Mouse (Mus musculus): ENCODE results near the gene Lrrc3. TPM values are rescaled to one million over a fixed set of nuclear protein-coding genes. Genes with fewer than 3 reads are reported as not detected.
A peak's percentile ranks its signal among the peaks of the same experiment; 100 is the strongest.
"Not testable (repeated sequence)": the region's sequence is repeated elsewhere in the genome, so short reads cannot be mapped to it uniquely, and the experiment has no call there.

Gene Lrrc3
- 19.6 and 20.3 TPM in 2 replicates for polyA plus RNA-seq (2014; fragmentation: Nextera tagmentation; extraction: Ambion mirVana)

GRCm38 (mm10) chr10:77902211-77902893 lies at the start of gene Lrrc3:
Gene Lrrc3 (minus strand): TSS chr10:77902536.
- Histone ChIP-seq H3K36me3 (replicated peaks; ENCODE audit: control insufficient read depth, insufficient read depth) (no peaks in the 10 kb centered on the region), H3K4me3 (replicated peaks; ENCODE audit: low read length) (peak within 1 kb of the TSS; percentile 69), H3K27me3 (ENCODE audit: control insufficient read depth, insufficient read depth, low read length) (no peaks in the 10 kb centered on the region), H3K4me2 (replicated peaks) (peak within 1 kb of the TSS; percentile 81), H3K9me3 (ENCODE audit: control insufficient read depth, low read length) (no peaks in the 10 kb centered on the region), H3K27ac (peak within 1 kb of the TSS; percentile 71), H3K9ac (peak within 1 kb of the TSS; percentile 73), H3K4me1 (replicated peaks; ENCODE audit: control insufficient read depth, insufficient read depth, low read length) (peaks cover 8% of the 10 kb centered on the region; the same call in 1 of the 2 replicates)
- peak; percentile 55 for DNase-seq (ENCODE audit: low spot score)
- ATAC-seq (ENCODE audit: low FRiP score): peak; percentile 74
- under 1% methylated on average over 43 of the region's 46 CpGs for WGBS

GRCm38 (mm10) chr10:77950468-77950867 lies 48.1 kb upstream of the Lrrc3 start:
- WGBS: 94% methylated on average over 8 of the region's 12 CpGs
- H3K4me2 ChIP-seq (replicated peaks); H3K4me1 ChIP-seq (replicated peaks; ENCODE audit: control insufficient read depth, insufficient read depth, low read length); H3K36me3 ChIP-seq (replicated peaks; ENCODE audit: control insufficient read depth, insufficient read depth); H3K27me3 ChIP-seq (ENCODE audit: control insufficient read depth, insufficient read depth, low read length); H3K9ac ChIP-seq; ATAC-seq (ENCODE audit: low FRiP score); DNase-seq (ENCODE audit: low spot score); H3K9me3 ChIP-seq (ENCODE audit: control insufficient read depth, low read length); H3K4me3 ChIP-seq (replicated peaks; ENCODE audit: low read length); H3K27ac ChIP-seq: not testable (repeated sequence)

- H3K27me3 ChIP-seq (ENCODE audit: control insufficient read depth, insufficient read depth, low read length): no peaks in the 10 kb centered on the region
- H3K4me1 ChIP-seq (replicated peaks; ENCODE audit: control insufficient read depth, insufficient read depth, low read length): no peaks in the 10 kb centered on the region
- ATAC-seq (ENCODE audit: low FRiP score): no peak
- H3K36me3 ChIP-seq (replicated peaks; ENCODE audit: control insufficient read depth, insufficient read depth): no peaks in the 10 kb centered on the region
- H3K9me3 ChIP-seq (ENCODE audit: control insufficient read depth, low read length): no peaks in the 10 kb centered on the region
- H3K9ac ChIP-seq: no peak overlapping the region
- no peak overlapping the region for H3K4me3 ChIP-seq (replicated peaks; ENCODE audit: low read length)
- no peak for DNase-seq (ENCODE audit: low spot score)
- H3K4me2 ChIP-seq (replicated peaks): no peak overlapping the region
- no peak overlapping the region for H3K27ac ChIP-seq
- WGBS: 77% methylated on average over 2 of the region's 2 CpGs
Observed at GRCm38 (mm10) chr10:77939685-77940084, 37.3 kb upstream of the Lrrc3 start.

- Histone ChIP-seq H3K4me3 (replicated peaks; ENCODE audit: low read length) (no peak overlapping the region), H3K27ac (no peak overlapping the region), H3K9ac (no peak overlapping the region), H3K9me3 (ENCODE audit: control insufficient read depth, low read length) (no peaks in the 10 kb centered on the region), H3K4me1 (replicated peaks; ENCODE audit: control insufficient read depth, insufficient read depth, low read length) (no peaks in the 10 kb centered on the region), H3K4me2 (replicated peaks) (no peak overlapping the region), H3K36me3 (replicated peaks; ENCODE audit: control insufficient read depth, insufficient read depth) (no peaks in the 10 kb centered on the region), H3K27me3 (ENCODE audit: control insufficient read depth, insufficient read depth, low read length) (no peaks in the 10 kb centered on the region)
- WGBS: 92% methylated on average over 10 of the region's 10 CpGs
- DNase-seq (ENCODE audit: low spot score): no peak
- no peak for ATAC-seq (ENCODE audit: low FRiP score)
Observed at GRCm38 (mm10) chr10:77927375-77927774, 25.0 kb upstream of the Lrrc3 start.

GRCm38 (mm10) chr10:77926140-77926539 lies 23.8 kb upstream of the Lrrc3 start:
- DNase-seq (ENCODE audit: low spot score): no peak
- H3K27ac ChIP-seq: no peak overlapping the region
- H3K4me3 ChIP-seq (replicated peaks; ENCODE audit: low read length): no peak overlapping the region
- ATAC-seq (ENCODE audit: low FRiP score): no peak
- no peak overlapping the region for H3K4me2 ChIP-seq (replicated peaks)
- no peaks in the 10 kb centered on the region for H3K27me3 ChIP-seq (ENCODE audit: control insufficient read depth, insufficient read depth, low read length)
- H3K9me3 ChIP-seq (ENCODE audit: control insufficient read depth, low read length): no peaks in the 10 kb centered on the region
- no peaks in the 10 kb centered on the region for H3K36me3 ChIP-seq (replicated peaks; ENCODE audit: control insufficient read depth, insufficient read depth)
- no peaks in the 10 kb centered on the region for H3K4me1 ChIP-seq (replicated peaks; ENCODE audit: control insufficient read depth, insufficient read depth, low read length)
- WGBS: 42% methylated on average over 7 of the region's 7 CpGs
- H3K9ac ChIP-seq: no peak overlapping the region

- Histone ChIP-seq H3K27me3 (ENCODE audit: control insufficient read depth, insufficient read depth, low read length) (no peaks in the 10 kb centered on the region), H3K4me3 (replicated peaks; ENCODE audit: low read length) (no peak overlapping the region), H3K36me3 (replicated peaks; ENCODE audit: control insufficient read depth, insufficient read depth) (no peaks in the 10 kb centered on the region), H3K9me3 (ENCODE audit: control insufficient read depth, low read length) (no peaks in the 10 kb centered on the region), H3K4me2 (replicated peaks) (no peak overlapping the region), H3K4me1 (replicated peaks; ENCODE audit: control insufficient read depth, insufficient read depth, low read length) (no peaks in the 10 kb centered on the region), H3K27ac (no peak overlapping the region), H3K9ac (no peak overlapping the region)
- ATAC-seq (ENCODE audit: low FRiP score) (no peak), DNase-seq (ENCODE audit: low spot score) (no peak)
- WGBS: 74% methylated on average over 4 of the region's 4 CpGs
Observed at GRCm38 (mm10) chr10:77922681-77923080, 20.3 kb upstream of the Lrrc3 start.

- no peak for DNase-seq (ENCODE audit: low spot score)
Observed at GRCm38 (mm10) chr10:77921009-77921408, 18.7 kb upstream of the Lrrc3 start.

GRCm38 (mm10) chr10:77916636-77917335 lies 14.4 kb upstream of the Lrrc3 start:
- no peak for ATAC-seq (ENCODE audit: low FRiP score)
- no peak overlapping the region for H3K4me3 ChIP-seq (replicated peaks; ENCODE audit: low read length)
- H3K4me1 ChIP-seq (replicated peaks; ENCODE audit: control insufficient read depth, insufficient read depth, low read length): no peaks in the 10 kb centered on the region
- no peak overlapping the region for H3K27ac ChIP-seq
- no peak for DNase-seq (ENCODE audit: low spot score)
- no peak overlapping the region for H3K4me2 ChIP-seq (replicated peaks)
- no peaks in the 10 kb centered on the region for H3K9me3 ChIP-seq (ENCODE audit: control insufficient read depth, low read length)
- WGBS: 57% methylated on average over 8 of the region's 8 CpGs
- H3K9ac ChIP-seq: no peak overlapping the region
- H3K36me3 ChIP-seq (replicated peaks; ENCODE audit: control insufficient read depth, insufficient read depth): no peaks in the 10 kb centered on the region
- no peaks in the 10 kb centered on the region for H3K27me3 ChIP-seq (ENCODE audit: control insufficient read depth, insufficient read depth, low read length)

More at GRCm38 (mm10) chr10:77921009-77921408, 18.7 kb upstream of the Lrrc3 start:
- H3K36me3 ChIP-seq (replicated peaks; ENCODE audit: control insufficient read depth, insufficient read depth): no peaks in the 10 kb centered on the region
- ATAC-seq (ENCODE audit: low FRiP score): no peak
- H3K9ac ChIP-seq: no peak overlapping the region
- H3K4me3 ChIP-seq (replicated peaks; ENCODE audit: low read length): no peak overlapping the region
- no peaks in the 10 kb centered on the region for H3K9me3 ChIP-seq (ENCODE audit: control insufficient read depth, low read length)
- H3K4me1 ChIP-seq (replicated peaks; ENCODE audit: control insufficient read depth, insufficient read depth, low read length): no peaks in the 10 kb centered on the region
- WGBS: 75% methylated on average over 5 of the region's 5 CpGs
- no peak overlapping the region for H3K4me2 ChIP-seq (replicated peaks)
- no peak overlapping the region for H3K27ac ChIP-seq
- H3K27me3 ChIP-seq (ENCODE audit: control insufficient read depth, insufficient read depth, low read length): no peaks in the 10 kb centered on the region

- H3K9me3 ChIP-seq (ENCODE audit: control insufficient read depth, low read length): no peaks in the 10 kb centered on the region
- no peak overlapping the region for H3K4me3 ChIP-seq (replicated peaks; ENCODE audit: low read length)
- H3K9ac ChIP-seq: no peak overlapping the region
- DNase-seq (ENCODE audit: low spot score) (no peak), ATAC-seq (ENCODE audit: low FRiP score) (no peak)
- 78% methylated on average over 4 of the region's 4 CpGs for WGBS
- no peak overlapping the region for H3K4me2 ChIP-seq (replicated peaks)
- no peaks in the 10 kb centered on the region for H3K27me3 ChIP-seq (ENCODE audit: control insufficient read depth, insufficient read depth, low read length)
- H3K36me3 ChIP-seq (replicated peaks; ENCODE audit: control insufficient read depth, insufficient read depth): no peaks in the 10 kb centered on the region
- H3K4me1 ChIP-seq (replicated peaks; ENCODE audit: control insufficient read depth, insufficient read depth, low read length): no peaks in the 10 kb centered on the region
- no peak overlapping the region for H3K27ac ChIP-seq
Observed at GRCm38 (mm10) chr10:77913292-77913691, 11.0 kb upstream of the Lrrc3 start.

Data from hindbrain, embryonic 14.5 days (tissue).